Mouse (Mus musculus): ENCODE results near the gene Scrn2. TPM values are rescaled to one million over a fixed set of nuclear protein-coding genes. Genes with fewer than 3 reads are reported as not detected.

The Scrn2 gene
- polyA plus RNA-seq, 1 experiment = 0.27 TPM

- TF ChIP-seq TAL1 (IDR thresholded peaks at IDR 0.05; ENCODE audit: low read length) (no peak), GATA1 (IDR thresholded peaks at IDR 0.05; ENCODE audit: low read length) (no peak)
- Histone ChIP-seq H3K4me1 (ENCODE audit: control insufficient read depth) (peaks cover 7% of the 10 kb centered on the region), H3K36me3 (ENCODE audit: control insufficient read depth) (no peaks in the 10 kb centered on the region), H3K27me3 (ENCODE audit: control insufficient read depth) (peaks cover 79% of the 10 kb centered on the region), H3K9me3 (ENCODE audit: control insufficient read depth, low read length) (no peaks in the 10 kb centered on the region; the same call in 1 of the 2 replicates), H3K4me3 (replicated peaks) (no peak overlapping the region)
Measured at GRCm38 (mm10) chr11:96992722-96993311, 36.9 kb upstream of the Scrn2 start.

GRCm38 (mm10) chr11:96995031-96995430 lies 34.7 kb upstream of the Scrn2 start:
- Histone ChIP-seq H3K36me3 (ENCODE audit: control insufficient read depth) (no peaks in the 10 kb centered on the region), H3K4me1 (ENCODE audit: control insufficient read depth) (no peaks in the 10 kb centered on the region), H3K9me3 (ENCODE audit: control insufficient read depth, low read length) (no peaks in the 10 kb centered on the region), H3K4me3 (replicated peaks) (no peak overlapping the region), H3K27me3 (ENCODE audit: control insufficient read depth) (peaks cover 81% of the 10 kb centered on the region)
- no peak for TF ChIP-seq TAL1 (IDR thresholded peaks at IDR 0.05; ENCODE audit: low read length)
- TF ChIP-seq GATA1 (IDR thresholded peaks at IDR 0.05; ENCODE audit: low read length) = no peak

- H3K36me3 ChIP-seq (ENCODE audit: control insufficient read depth) = no peaks in the 10 kb centered on the region
- no peak overlapping the region for H3K4me3 ChIP-seq (replicated peaks)
- H3K4me1 ChIP-seq (ENCODE audit: control insufficient read depth) = no peaks in the 10 kb centered on the region
- TF ChIP-seq GATA1 (IDR thresholded peaks at IDR 0.05; ENCODE audit: low read length) = no peak
- no peak for TF ChIP-seq TAL1 (IDR thresholded peaks at IDR 0.05; ENCODE audit: low read length)
- H3K27me3 ChIP-seq (ENCODE audit: control insufficient read depth) = peaks cover 81% of the 10 kb centered on the region
- no peaks in the 10 kb centered on the region for H3K9me3 ChIP-seq (ENCODE audit: control insufficient read depth, low read length)
Measured at GRCm38 (mm10) chr11:96995836-96996772, 33.6 kb upstream of the Scrn2 start.

GRCm38 (mm10) chr11:96996773-96997379 lies 32.9 kb upstream of the Scrn2 start:
- TF ChIP-seq GATA1 (IDR thresholded peaks at IDR 0.05; ENCODE audit: low read length) (no peak), TAL1 (IDR thresholded peaks at IDR 0.05; ENCODE audit: low read length) (no peak)
- no peaks in the 10 kb centered on the region for H3K4me1 ChIP-seq (ENCODE audit: control insufficient read depth)
- H3K4me3 ChIP-seq (replicated peaks) = no peak overlapping the region
- peaks cover 76% of the 10 kb centered on the region for H3K27me3 ChIP-seq (ENCODE audit: control insufficient read depth)
- no peaks in the 10 kb centered on the region for H3K36me3 ChIP-seq (ENCODE audit: control insufficient read depth)
- no peaks in the 10 kb centered on the region for H3K9me3 ChIP-seq (ENCODE audit: control insufficient read depth, low read length)

GRCm38 (mm10) chr11:96997380-96997956 lies 32.3 kb upstream of the Scrn2 start:
- no peaks in the 10 kb centered on the region for H3K9me3 ChIP-seq (ENCODE audit: control insufficient read depth, low read length)
- H3K4me1 ChIP-seq (ENCODE audit: control insufficient read depth) = no peaks in the 10 kb centered on the region
- peaks cover 74% of the 10 kb centered on the region for H3K27me3 ChIP-seq (ENCODE audit: control insufficient read depth)
- no peak for TF ChIP-seq GATA1 (IDR thresholded peaks at IDR 0.05; ENCODE audit: low read length)
- no peak for TF ChIP-seq TAL1 (IDR thresholded peaks at IDR 0.05; ENCODE audit: low read length)
- H3K36me3 ChIP-seq (ENCODE audit: control insufficient read depth) = no peaks in the 10 kb centered on the region
- H3K4me3 ChIP-seq (replicated peaks) = no peak overlapping the region

- TF ChIP-seq TAL1 (IDR thresholded peaks at IDR 0.05; ENCODE audit: low read length) (no peak), GATA1 (IDR thresholded peaks at IDR 0.05; ENCODE audit: low read length) (no peak)
- Histone ChIP-seq H3K9me3 (ENCODE audit: control insufficient read depth, low read length) (no peaks in the 10 kb centered on the region), H3K4me3 (replicated peaks) (no peak overlapping the region), H3K27me3 (ENCODE audit: control insufficient read depth) (peaks cover 54% of the 10 kb centered on the region), H3K36me3 (ENCODE audit: control insufficient read depth) (no peaks in the 10 kb centered on the region), H3K4me1 (ENCODE audit: control insufficient read depth) (no peaks in the 10 kb centered on the region; the same call in none of the 2 replicates)
Measured at GRCm38 (mm10) chr11:97003170-97003569, 26.6 kb upstream of the Scrn2 start.

GRCm38 (mm10) chr11:97007093-97007794 lies 22.5 kb upstream of the Scrn2 start:
- H3K27me3 ChIP-seq (ENCODE audit: control insufficient read depth) = peaks cover 68% of the 10 kb centered on the region
- H3K4me3 ChIP-seq (replicated peaks) = no peak overlapping the region

GRCm38 (mm10) chr11:97009198-97009790 lies 20.4 kb upstream of the Scrn2 start:
- Histone ChIP-seq H3K4me3 (replicated peaks) (no peak overlapping the region), H3K36me3 (ENCODE audit: control insufficient read depth) (no peaks in the 10 kb centered on the region), H3K9me3 (ENCODE audit: control insufficient read depth, low read length) (no peaks in the 10 kb centered on the region), H3K27me3 (ENCODE audit: control insufficient read depth) (peaks cover 77% of the 10 kb centered on the region), H3K4me1 (ENCODE audit: control insufficient read depth) (no peaks in the 10 kb centered on the region; the same call in none of the 2 replicates)
- TF ChIP-seq GATA1 (IDR thresholded peaks at IDR 0.05; ENCODE audit: low read length) (no peak), TAL1 (IDR thresholded peaks at IDR 0.05; ENCODE audit: low read length) (no peak)

More at GRCm38 (mm10) chr11:97007093-97007794, 22.5 kb upstream of the Scrn2 start:
- Histone ChIP-seq H3K9me3 (ENCODE audit: control insufficient read depth, low read length) (no peaks in the 10 kb centered on the region), H3K4me1 (ENCODE audit: control insufficient read depth) (no peaks in the 10 kb centered on the region; the same call in none of the 2 replicates), H3K36me3 (ENCODE audit: control insufficient read depth) (no peaks in the 10 kb centered on the region)
- no peak for TF ChIP-seq TAL1 (IDR thresholded peaks at IDR 0.05; ENCODE audit: low read length)
- TF ChIP-seq GATA1 (IDR thresholded peaks at IDR 0.05; ENCODE audit: low read length) = no peak
